Mouse (Mus musculus): ENCODE measurements around the gene Vmp1. TPM values are rescaled to one million over a fixed set of nuclear protein-coding genes. Genes with fewer than 3 reads are reported as not detected.

Gene Vmp1
- polyA plus RNA-seq, 1 experiment from 2014 or later: 93.5 TPM

DNA sequence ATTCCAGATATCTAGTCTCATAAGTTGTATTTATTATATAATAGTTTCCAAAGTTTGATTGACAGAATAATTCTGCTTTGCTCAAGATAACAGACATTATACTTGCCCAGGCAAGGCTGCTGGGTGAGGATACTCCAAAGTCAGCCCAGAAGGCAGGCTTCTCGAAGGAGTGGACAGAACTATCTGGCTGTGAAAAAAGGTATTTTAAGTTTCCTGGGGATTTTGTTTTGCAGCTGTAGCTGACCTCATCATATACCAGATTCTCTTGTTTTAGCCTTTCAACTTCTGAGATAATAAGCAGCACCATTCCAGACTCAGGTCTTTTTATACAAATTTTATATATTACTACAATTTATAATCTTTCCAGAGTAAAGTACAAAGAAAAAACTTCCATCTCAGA lies 34.1 kb downstream of the Vmp1 start:
- Histone ChIP-seq H3K9ac (replicated peaks) (no peak overlapping the region), H3K27me3 (no peaks in the 10 kb centered on the region), H3K27ac (no peak overlapping the region), H3K9me3 (no peaks in the 10 kb centered on the region), H3K4me2 (replicated peaks) (no peak overlapping the region), H3K4me1 (replicated peaks) (no peaks in the 10 kb centered on the region), H3K36me3 (no peaks in the 10 kb centered on the region), H3K4me3 (replicated peaks) (no peak overlapping the region)
- WGBS: 91% methylated on average over 1 of the region's 1 CpGs
- no peak for ATAC-seq

DNA sequence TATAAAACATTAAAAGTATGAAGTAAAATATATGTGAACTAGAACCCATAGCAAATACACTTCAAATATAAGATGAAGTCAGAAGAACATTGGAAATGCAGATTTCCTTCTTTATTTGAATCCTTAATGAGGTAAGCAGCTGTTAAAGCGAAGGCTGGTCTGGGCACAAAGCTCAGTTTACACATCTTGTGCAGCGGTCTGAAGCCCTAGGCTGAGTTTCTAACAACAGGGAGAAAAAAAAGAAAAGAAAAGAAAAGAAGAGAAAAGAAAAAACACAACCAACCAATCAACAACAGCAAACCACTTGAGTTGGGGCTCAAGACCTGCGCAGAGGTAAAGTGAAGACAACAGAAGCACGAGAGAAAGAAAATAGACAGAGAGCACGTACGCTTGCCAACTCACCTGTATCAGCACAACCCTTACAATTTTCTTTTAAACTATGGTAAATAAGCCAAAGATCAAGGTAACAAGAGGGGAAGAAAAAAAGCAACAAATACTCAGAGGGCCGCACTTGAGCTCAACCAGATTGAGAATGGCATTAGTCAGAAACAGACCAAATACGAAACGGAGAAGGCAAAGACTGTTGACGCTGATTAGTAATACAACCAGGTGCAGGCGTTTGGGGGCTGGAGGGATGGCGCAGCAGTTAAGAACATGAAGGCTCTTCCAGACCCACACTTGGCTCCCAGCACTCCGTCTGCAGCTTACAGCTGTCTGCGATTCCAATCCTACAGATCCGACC lies 35.8 kb downstream of the Vmp1 start:
- Histone ChIP-seq H3K4me3 (replicated peaks) (no peak overlapping the region), H3K4me1 (replicated peaks) (no peaks in the 10 kb centered on the region), H3K9me3 (no peaks in the 10 kb centered on the region), H3K9ac (replicated peaks) (no peak overlapping the region), H3K4me2 (replicated peaks) (no peak overlapping the region), H3K36me3 (peaks cover 6% of the 10 kb centered on the region), H3K27me3 (no peaks in the 10 kb centered on the region), H3K27ac (no peak overlapping the region)
- no peak for ATAC-seq
- WGBS: 83% methylated on average over 15 of the region's 15 CpGs

DNA sequence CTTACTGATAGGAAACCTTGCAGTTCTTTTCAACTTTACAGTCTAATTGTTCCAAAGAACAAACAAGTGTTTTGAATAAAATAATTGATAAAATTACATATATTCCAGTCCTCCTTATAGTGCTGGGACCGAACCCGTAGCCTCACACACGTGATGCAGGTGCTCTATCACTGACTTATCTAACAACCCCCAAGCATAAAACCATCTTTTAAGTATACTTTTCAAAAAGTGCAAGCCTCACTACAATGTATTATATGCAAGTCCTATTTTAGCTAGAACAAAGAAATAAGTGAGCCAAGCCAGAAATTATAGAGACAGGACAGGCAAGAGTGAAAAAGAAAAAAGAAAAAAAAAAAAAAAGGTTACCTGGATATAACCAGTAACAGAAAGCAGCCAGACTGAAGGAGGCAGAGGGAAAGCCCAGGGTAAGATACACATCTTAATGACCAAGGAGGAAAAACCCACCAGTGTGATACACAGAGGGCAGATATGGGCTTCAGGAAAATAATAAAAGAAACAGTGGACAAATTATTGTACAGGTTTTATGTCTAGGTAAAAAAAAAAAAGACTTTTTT lies 36.7 kb downstream of the Vmp1 start:
- Histone ChIP-seq H3K9me3 (no peaks in the 10 kb centered on the region), H3K27me3 (no peaks in the 10 kb centered on the region), H3K4me1 (replicated peaks) (no peaks in the 10 kb centered on the region), H3K9ac (replicated peaks) (no peak overlapping the region), H3K36me3 (peaks cover 13% of the 10 kb centered on the region), H3K27ac (no peak overlapping the region), H3K4me3 (replicated peaks) (no peak overlapping the region), H3K4me2 (replicated peaks) (no peak overlapping the region)
- no peak for ATAC-seq
- 96% methylated on average over 3 of the region's 3 CpGs for WGBS

- WGBS: 64% methylated on average over 7 of the region's 7 CpGs
- Histone ChIP-seq H3K27ac (no peak overlapping the region), H3K9ac (replicated peaks) (no peak overlapping the region), H3K4me1 (replicated peaks) (no peaks in the 10 kb centered on the region), H3K27me3 (no peaks in the 10 kb centered on the region), H3K36me3 (peaks cover 13% of the 10 kb centered on the region), H3K9me3 (no peaks in the 10 kb centered on the region), H3K4me3 (replicated peaks) (no peak overlapping the region), H3K4me2 (replicated peaks) (no peak overlapping the region)
- no peak for ATAC-seq
Measured at GRCm38 (mm10) chr11:86646136-86646834, 37.4 kb downstream of the Vmp1 start.

GRCm38 (mm10) chr11:86644553-86644952 lies 39.1 kb downstream of the Vmp1 start:
- Histone ChIP-seq H3K27me3 (no peaks in the 10 kb centered on the region), H3K4me1 (replicated peaks) (no peaks in the 10 kb centered on the region), H3K36me3 (peaks cover 13% of the 10 kb centered on the region), H3K9ac (replicated peaks) (no peak overlapping the region), H3K9me3 (no peaks in the 10 kb centered on the region), H3K4me3 (replicated peaks) (no peak overlapping the region), H3K4me2 (replicated peaks) (no peak overlapping the region), H3K27ac (no peak overlapping the region)
- 97% methylated on average over 4 of the region's 4 CpGs for WGBS
- ATAC-seq: no peak

DNA sequence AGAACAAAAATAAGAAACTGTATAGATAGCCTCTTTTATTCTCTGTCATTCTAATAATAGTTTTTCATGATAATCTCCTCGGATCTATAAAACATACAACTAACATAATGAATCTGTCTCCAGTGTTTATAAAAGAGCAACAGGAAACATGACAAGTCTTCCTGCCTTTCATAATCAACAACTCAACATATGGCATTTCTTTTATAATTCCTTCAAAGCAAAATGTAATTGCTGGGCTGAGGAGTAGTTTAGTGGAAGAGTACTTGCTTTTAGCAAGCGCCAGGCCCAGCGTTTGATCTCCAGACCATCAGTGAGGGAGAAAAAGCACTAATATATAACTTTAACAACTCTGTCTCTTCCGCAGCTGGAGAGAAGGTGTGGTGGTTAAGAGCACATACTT lies 41.9 kb downstream of the Vmp1 start:
- 94% methylated on average over 4 of the region's 4 CpGs for WGBS
- Histone ChIP-seq H3K9ac (replicated peaks) (no peak overlapping the region), H3K4me1 (replicated peaks) (no peaks in the 10 kb centered on the region), H3K4me2 (replicated peaks) (no peak overlapping the region), H3K4me3 (replicated peaks) (no peak overlapping the region), H3K27ac (no peak overlapping the region), H3K9me3 (no peaks in the 10 kb centered on the region), H3K27me3 (no peaks in the 10 kb centered on the region), H3K36me3 (peaks cover 13% of the 10 kb centered on the region)
- no peak for ATAC-seq

- Histone ChIP-seq H3K4me1 (replicated peaks) (no peaks in the 10 kb centered on the region), H3K27me3 (no peaks in the 10 kb centered on the region), H3K27ac (no peak overlapping the region), H3K4me3 (replicated peaks) (no peak overlapping the region), H3K4me2 (replicated peaks) (no peak overlapping the region), H3K36me3 (peaks cover 19% of the 10 kb centered on the region), H3K9ac (replicated peaks) (no peak overlapping the region), H3K9me3 (no peaks in the 10 kb centered on the region)
- no peak for ATAC-seq
- WGBS: 81% methylated on average over 2 of the region's 2 CpGs
Measured at GRCm38 (mm10) chr11:86637697-86638096, 45.9 kb downstream of the Vmp1 start.

GRCm38 (mm10) chr11:86634396-86634795 lies 49.2 kb downstream of the Vmp1 start:
- no peak overlapping the region for H3K27ac ChIP-seq
- no peak overlapping the region for H3K4me3 ChIP-seq (replicated peaks)
- peaks cover 19% of the 10 kb centered on the region for H3K36me3 ChIP-seq
- ATAC-seq: no peak
- no peak overlapping the region for H3K4me2 ChIP-seq (replicated peaks)
- no peak overlapping the region for H3K9ac ChIP-seq (replicated peaks)
- 93% methylated on average over 6 of the region's 6 CpGs for WGBS
- H3K9me3 ChIP-seq: no peaks in the 10 kb centered on the region
- H3K27me3 ChIP-seq: no peaks in the 10 kb centered on the region
- H3K4me1 ChIP-seq (replicated peaks): no peaks in the 10 kb centered on the region

GRCm38 (mm10) chr11:86629941-86630340 lies 53.7 kb downstream of the Vmp1 start:
- peaks cover 24% of the 10 kb centered on the region for H3K36me3 ChIP-seq
- no peaks in the 10 kb centered on the region for H3K4me1 ChIP-seq (replicated peaks)
- no peak overlapping the region for H3K4me2 ChIP-seq (replicated peaks)
- ATAC-seq: no peak
- no peaks in the 10 kb centered on the region for H3K27me3 ChIP-seq
- H3K9ac ChIP-seq (replicated peaks): no peak overlapping the region
- no peaks in the 10 kb centered on the region for H3K9me3 ChIP-seq
- no peak overlapping the region for H3K27ac ChIP-seq
- H3K4me3 ChIP-seq (replicated peaks): no peak overlapping the region
- WGBS: 90% methylated on average over 7 of the region's 7 CpGs

DNA sequence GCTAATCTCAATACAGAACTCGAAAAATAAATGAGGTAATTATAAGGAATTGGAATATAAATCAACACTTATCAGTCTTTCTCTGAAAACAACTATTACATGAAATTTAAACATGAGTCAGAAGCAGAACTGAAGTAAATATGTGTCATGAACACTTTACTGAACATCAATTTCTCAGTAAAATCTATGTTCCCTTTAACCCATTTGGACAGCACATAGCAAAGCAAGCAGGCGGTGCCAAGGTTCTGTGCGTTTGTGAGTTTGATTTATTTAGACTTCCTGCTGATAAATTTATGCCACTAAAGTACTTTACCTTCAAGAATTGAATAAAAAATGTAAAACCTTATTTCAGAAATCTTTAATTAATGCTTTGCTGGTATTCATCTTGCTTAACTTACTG lies 54.2 kb downstream of the Vmp1 start:
- Histone ChIP-seq H3K9ac (replicated peaks) (no peak overlapping the region), H3K9me3 (no peaks in the 10 kb centered on the region), H3K27me3 (no peaks in the 10 kb centered on the region), H3K4me2 (replicated peaks) (no peak overlapping the region), H3K4me1 (replicated peaks) (no peaks in the 10 kb centered on the region), H3K4me3 (replicated peaks) (no peak overlapping the region), H3K36me3 (peaks cover 20% of the 10 kb centered on the region), H3K27ac (no peak overlapping the region)
- no peak for ATAC-seq
- 93% methylated on average over 3 of the region's 3 CpGs for WGBS

GRCm38 (mm10) chr11:86628448-86628847 lies 55.2 kb downstream of the Vmp1 start:
- Histone ChIP-seq H3K4me1 (replicated peaks) (no peaks in the 10 kb centered on the region), H3K9ac (replicated peaks) (no peak overlapping the region), H3K9me3 (no peaks in the 10 kb centered on the region), H3K27ac (no peak overlapping the region), H3K4me2 (replicated peaks) (no peak overlapping the region), H3K36me3 (peaks cover 18% of the 10 kb centered on the region), H3K27me3 (no peaks in the 10 kb centered on the region), H3K4me3 (replicated peaks) (no peak overlapping the region)
- no peak for ATAC-seq
- 93% methylated on average over 2 of the region's 2 CpGs for WGBS

DNA sequence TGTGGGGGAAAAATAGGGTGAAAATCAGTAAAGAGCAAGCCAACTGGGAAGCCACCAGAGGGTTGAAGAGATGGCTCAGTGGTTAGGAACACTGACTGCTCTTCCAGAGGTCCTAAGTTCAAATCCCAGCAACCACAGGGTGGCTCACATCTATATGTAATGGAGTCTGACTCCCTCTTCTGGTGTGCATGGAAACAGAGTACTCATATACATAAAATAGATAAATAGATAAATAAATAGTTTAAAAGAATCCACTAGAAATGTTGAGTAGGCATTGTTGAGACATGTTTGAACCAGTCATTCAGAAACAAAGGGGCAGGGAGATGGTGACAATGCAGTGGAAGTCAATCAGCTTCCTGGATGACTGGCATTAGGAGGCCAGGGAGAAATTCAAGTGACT lies 56.0 kb downstream of the Vmp1 start:
- Histone ChIP-seq H3K27me3 (no peaks in the 10 kb centered on the region), H3K4me1 (replicated peaks) (no peaks in the 10 kb centered on the region), H3K9me3 (no peaks in the 10 kb centered on the region), H3K36me3 (peaks cover 12% of the 10 kb centered on the region; the same call in 1 of the 2 replicates), H3K9ac (replicated peaks) (no peak overlapping the region), H3K27ac (no peak overlapping the region), H3K4me3 (replicated peaks) (no peak overlapping the region), H3K4me2 (replicated peaks) (no peak overlapping the region)
- ATAC-seq: no peak

Measured in midbrain, embryonic 13.5 days (tissue).